Mouse (Mus musculus) WW6 (cell line): ENCODE results near the gene 1700020A23Rik.

Experiments used
- DNase-seq: peaks from one replicate; pipeline ENCODE4 v3.0.0-alpha.2; 2013; ENCODE audit warnings: low read depth, low spot score

The 1700020A23Rik gene

DNA sequence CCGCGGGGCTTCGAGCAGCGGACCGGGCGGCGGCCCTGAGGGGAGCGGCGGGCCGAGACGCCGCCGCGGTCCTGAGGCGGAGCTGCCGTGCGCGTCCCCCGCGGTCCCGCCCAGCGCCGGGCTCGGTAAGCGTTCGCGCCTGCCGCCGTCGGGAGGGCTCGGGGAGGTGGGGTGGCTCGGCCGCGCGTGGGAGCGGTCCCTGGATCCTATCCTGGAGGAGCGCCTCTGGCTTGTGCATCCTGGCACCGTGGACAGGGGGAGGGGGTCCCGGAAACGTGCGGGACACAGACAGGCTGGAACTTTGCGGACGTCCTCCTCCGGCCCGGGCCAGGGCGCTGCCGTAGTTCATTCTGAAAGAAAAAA is 45.4 kb downstream of the 1700020A23Rik start:
- DNase-seq: no peak

DNA sequence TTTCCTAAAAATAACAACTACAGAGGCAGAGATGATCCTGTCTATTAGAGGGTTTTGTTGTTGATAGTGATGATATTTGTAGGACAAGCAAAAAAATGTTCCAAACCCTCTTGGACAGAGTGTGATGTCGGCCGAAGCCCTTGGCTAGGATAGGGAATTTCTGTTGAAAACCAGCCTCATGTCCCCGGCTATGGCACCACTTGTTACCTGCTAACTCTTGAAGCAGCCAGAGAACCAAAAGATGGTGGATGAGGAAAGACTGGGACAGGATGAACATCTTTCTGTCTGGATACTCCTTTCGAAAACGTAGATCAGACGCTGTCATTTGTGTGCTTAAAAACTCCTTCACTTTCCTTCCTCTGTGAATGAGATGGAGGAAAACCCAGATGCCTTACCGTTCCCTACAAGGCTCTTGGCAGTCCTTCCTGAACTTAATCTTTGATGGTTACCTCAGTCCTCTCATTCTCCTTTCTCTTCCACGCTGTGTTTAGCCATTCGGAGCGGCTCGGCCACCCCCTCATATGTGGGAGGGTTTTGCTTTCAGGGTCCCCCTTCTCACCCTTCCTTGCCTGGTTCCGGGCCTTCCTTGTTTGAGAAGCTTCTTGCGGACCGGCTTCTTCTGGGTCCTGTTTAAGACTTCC is 46.1 kb downstream of the 1700020A23Rik start:
- DNase-seq: no peak

DNA sequence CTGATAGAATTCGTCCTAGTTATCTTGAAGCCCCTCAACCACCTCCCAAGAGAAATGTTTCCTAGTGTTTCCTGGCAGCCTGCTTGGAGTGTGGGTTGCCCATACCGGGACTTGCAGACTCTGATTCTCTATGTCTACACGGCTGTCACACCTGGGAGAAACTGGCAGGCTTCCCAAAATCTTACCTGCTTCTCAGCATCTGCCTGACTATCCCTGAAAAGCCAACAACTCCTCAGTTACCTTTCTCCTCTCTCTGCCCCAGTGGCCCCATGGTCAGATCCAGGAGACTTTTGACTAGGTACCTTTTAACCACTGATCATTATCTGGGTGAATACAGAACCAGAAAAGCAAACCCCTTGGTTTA is 46.6 kb downstream of the 1700020A23Rik start:
- DNase-seq: no peak

DNA sequence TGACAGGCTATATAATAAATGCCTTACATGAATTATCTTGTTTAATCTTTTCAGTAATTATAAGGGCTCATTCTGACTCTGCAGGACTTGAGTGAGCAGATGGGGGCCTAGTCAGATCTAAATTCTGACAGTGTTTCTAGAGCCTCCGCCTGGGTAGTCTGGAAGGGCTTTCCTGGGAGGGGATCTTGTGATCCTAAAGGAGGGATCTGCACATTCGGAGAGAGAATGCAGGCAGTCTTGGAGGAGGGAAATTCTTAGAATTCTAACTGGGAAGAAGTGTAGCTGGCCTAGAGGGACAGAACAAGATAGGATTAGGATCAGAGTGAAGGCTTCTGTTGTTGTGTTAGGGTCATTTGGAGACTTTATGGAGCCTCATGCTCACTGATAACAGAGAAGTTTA is 47.2 kb downstream of the 1700020A23Rik start:
- DNase-seq: no peak

DNA sequence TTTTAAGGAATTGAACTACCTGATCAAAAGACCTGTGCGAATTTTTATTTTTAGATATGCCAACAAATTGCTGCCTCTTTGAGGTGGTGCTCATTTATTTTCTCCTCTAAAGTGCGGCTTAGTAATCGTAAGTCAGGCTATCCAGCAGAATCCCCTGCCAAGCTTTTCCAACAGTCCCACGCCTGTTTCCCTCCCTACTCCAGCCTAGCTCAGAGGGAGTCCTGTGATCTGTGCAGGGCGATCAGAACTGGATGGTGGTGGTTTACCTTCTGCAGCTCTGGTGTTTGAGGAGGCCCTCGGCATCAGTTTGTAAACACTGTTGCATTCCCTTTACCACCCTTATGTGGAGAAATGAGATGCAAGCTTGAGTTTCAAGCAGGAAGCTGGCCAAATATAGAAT is 48.4 kb downstream of the 1700020A23Rik start:
- DNase-seq: no peak

DNA sequence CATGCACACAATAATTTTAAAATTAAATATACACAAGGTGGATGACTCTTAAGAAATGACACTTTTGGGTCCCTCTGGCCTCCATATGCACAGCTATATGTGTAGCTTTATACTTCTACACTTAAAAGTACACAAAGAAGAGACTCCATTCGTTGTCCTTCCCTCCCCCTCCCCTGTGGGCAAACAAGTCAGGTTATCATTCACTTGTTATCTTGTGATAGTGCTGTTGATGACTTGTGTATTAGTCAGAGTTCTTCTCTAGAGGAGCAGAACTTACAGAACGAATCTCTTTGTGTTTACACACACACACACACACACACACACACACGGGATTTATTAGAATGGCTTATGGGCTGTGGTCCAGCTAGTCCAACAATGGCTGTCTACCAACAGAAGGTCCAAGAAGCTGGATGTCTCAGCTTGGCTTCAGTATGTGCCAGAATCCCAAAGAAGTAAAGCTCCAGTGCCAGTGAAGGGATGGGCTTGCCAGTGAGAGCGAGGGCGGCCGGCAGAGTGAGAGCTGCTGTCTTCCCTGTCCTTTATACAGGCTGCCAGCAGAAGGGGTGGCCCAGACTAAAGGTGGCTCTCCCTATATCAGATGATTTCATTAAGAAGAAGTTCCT is 49.8 kb downstream of the 1700020A23Rik start:
- DNase-seq: no peak
